Mouse (Mus musculus) common myeloid progenitor, adult 5-6 weeks (primary cell): ENCODE results near the gene Srf. TPM values are rescaled to one million over a fixed set of nuclear protein-coding genes. Genes with fewer than 3 reads are reported as not detected.

Experiments
- ATAC-seq: replicated peaks from 2 replicates; pipeline ENCODE4 v1.8.0; 2016; ENCODE audit warnings: low read depth, mild to moderate bottlenecking, moderate TSS enrichment, inconsistent platforms; ENCODE audit not compliant: poor library complexity, severe bottlenecking
- total RNA-seq: library from RNA; stranded (forward); fragments of 200-1000, 187-1606 nt; gene quantifications from 2 replicates; pipeline ENCODE4 v1.2.3, GENCODE M21; 2017

Gene Srf
- total RNA-seq, 1 experiment from 2014 or later = 35.4 TPM

DNA sequence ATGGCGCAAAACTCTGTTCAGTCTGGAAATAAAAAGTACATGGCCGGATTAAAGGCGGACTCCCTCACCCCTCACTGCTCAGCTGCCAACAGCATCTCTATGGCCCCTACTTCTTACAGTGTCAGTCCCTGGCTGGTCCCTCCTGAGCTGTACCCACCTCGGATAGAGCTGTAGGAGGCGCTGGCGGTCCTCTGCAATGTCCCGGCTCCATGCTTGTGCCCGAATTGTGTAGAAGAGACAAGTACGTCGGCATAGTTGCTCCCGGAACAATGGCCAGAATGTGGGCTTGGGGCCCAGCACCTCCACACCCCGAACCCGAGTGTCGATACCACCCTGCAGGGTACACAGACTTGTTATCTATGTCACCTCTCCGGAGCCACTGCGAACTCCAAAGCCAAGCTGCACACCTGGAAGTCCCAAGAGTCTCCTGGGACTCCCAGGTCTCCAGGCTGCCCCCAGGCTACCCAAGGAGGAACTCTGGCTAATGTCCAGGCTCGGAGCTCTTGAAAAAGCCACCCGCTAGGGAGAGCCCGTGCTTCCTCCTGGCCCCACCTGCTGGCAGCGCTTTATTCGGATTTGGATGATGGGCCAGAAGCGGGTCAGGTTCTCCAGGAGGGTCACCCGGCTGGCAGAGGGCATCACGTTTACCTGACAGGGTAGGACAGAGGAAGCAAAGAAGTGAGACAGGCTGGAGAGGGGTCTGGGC is 33.9 kb downstream of the Srf start:
- no peak for ATAC-seq

DNA sequence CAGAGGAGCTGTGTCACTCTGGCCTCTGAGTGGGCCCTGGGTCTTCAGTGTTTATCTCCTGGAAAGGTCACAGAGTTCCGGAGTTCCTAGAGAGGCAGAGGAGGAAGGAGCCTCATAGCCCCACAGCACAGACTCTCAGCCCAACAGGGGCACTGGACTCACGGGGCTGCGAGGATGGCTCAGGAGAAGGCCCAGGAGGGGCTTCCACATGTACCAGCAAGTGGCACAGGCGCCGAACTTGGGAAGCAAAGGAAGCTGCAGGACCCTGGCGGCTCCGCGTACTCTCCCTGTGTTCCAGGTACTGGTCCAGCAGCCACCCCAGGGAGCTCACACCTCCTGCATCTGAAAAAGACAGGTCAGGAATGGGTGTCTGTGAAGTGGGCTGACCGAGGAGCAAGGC is 34.8 kb downstream of the Srf start:
- no peak for ATAC-seq

DNA sequence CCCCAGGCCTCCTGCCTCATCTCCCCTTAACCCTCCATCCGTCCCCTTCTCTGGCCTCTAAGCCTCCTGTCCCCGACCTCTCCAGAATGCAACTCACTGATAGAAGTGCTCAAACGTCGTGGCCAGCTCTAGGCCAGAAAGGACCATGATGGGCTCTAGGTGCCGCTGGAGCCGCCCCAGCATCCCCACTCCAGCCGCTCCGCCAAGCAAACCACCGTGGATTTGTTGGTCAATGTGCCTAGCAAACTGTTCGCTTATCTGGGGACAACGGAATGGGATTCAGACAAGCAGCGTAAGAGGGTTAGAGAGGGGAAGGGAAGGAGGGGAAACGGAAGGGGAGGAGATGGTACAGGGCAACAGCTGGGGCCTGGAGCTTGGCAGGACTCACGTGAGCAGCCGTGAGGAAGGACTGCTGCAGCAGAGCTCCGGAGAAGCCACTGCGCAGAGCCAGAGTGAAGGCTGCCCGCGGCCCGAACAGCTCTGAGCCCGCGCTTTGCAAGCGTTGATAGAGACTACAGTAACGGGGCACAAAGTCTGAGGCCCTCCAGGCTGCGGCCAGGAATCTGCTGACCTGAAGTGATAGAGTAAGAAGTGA is 35.5 kb downstream of the Srf start:
- peak; percentile 79 for ATAC-seq

DNA sequence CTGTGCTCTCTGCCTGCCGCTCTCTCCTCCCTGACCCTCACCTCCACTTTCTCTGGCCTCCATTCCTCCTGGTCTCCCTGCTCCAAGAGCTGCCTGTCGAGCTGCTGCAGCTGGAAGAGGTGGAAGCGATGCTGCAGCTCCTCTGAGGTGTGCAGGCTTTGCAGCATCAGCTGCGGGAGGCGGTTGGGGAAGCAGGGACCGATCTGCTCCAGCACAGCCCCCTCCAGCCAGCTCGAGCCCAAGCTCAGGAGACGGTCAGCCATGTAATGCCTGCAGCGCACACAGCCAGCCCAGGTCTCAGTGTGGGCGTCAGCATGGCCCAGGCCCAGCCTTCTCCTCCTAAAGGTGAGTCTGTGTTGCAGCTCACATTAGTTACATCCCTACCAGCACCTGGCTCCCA is 36.0 kb downstream of the Srf start:
- ATAC-seq = no peak

DNA sequence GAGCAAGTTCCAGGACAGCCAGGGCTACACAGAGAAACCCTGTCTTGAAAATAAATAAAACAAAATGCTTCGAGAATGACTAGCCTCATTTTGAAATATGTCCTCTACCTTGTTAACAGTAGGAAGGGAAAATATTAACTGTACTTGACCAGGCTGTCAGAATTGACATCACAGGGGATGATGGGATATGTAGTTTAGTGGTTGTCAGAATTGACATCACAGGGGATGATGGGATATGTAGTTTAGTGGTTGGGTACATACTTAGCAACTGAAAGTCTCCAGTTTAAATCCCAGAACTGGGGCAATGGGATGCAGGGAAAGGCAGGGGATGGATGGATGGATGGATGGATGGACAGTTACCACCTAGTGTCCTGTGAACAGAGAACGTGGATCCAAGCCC is 42.6 kb downstream of the Srf start:
- ATAC-seq = 0 out of 2 replicates have a peak, but pooled peaks have one; percentile 25

DNA sequence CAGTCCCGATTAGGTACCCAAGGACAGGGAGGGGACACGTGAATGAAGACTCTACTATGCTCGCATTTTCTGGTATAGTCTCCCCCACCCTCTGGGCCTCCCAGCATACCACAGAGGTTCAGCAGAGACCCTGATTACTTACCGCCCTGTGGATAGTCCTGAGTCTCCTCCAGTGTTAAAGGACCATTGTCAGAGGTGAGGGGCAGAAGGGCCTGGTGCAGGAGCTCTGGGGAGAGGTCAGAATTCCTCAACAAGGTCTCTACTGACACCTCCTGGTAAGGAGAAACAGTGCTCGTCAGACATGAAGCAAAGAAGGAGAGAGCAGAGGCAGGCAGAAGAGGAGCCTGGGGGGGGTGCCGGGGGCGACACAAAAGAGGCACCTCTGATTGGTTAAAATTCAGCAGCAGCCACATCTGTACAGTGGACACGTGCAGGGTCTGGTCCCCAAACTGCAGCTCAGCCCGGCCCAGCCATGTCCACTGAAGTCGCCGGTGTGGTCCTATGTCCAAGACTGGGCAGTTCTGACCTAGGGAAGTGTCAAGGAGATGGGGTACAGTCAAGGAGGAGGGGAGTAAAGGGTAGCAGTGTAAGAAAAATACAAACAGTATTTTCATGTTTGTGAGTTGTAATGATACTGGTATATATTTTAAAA is 44.8 kb downstream of the Srf start:
- peak; percentile 60; the same call in 1 of the 2 replicates for ATAC-seq

DNA sequence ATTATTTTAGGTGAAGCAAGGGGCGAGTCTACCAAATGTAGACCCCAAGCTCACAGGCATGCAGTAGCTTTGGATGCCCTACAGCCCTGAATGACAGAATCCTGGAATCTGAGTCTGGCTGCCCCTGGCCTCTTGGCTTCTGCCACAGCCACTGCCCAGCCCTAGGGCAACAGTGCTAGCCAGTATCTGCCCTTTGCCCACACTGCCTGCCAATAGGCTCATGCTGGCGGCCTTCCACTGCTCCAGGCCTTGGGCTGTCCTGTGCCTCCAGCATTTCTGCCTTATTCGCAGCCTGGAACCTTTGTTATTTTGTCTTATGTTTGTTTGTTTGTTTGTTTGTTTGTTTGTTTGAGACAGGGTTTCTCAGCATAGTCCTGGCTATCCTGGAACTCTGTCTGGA is 50.4 kb downstream of the Srf start:
- ATAC-seq = no peak

DNA sequence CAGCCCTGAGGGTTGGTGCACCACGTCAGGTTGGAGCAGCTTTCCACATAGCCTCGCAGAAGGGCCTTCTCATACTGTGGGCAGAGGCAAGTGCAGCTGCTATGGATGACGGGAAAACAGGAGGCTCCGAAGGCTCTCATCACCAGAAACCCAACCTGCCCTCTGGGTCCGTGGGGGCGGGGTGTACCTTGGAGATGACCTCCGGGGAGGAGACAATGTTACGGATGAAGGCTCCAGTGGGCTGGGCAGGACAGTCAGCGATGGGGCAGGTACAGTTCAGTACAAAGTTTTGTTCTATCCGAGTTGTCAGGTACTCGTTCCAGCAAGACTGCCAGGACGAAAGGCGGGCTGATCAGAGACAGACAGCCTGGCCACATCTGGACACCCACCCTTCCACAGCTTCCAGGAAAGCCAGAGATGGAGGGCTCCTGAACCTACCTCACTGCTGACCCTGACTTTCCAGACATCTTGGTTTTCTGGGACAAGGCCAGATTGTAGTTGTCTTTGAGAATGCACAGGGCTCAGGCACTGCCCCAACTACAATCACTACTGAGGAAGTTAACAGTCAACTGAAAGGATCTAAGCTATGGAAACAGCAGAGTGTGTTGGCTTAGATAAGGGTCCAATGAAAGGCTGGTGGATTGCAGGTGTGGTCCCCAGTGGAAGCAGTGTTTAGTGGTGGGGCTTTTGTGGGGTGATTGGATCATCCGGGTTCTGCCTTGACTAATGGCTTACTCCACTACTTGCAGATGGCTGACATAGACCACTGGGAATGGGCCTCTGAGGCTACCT is 51.9 kb downstream of the Srf start:
- no peak for ATAC-seq

DNA sequence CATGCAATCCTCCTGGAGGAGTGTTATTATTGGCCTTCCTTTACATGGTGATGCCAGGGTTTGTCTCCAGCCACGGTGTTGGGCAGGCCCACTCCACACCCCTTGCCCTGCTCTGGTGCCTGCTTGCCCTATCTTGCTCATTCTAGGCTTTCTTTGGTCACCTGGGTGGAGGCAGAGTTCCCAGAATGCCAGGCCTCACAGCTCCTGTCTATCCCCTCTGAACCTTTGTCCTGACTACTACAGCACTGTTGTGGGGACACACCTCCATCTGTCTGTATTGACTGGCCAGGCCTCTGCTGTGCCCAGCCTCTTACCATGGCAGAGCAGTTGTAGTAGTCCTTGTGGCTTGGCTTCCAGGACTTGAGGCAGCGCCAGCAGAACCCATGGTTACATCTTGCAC is 53.2 kb downstream of the Srf start:
- no peak for ATAC-seq

Other genes with a start within 250 kb of the Srf start
- gene Abcc10, start 227.8 kb downstream of the Srf start, total RNA-seq = 0.63 and 5.3 TPM in 2 replicates
- 19.5 and 55.4 TPM in 2 replicates for gene Zfp318, start 172.4 kb downstream of the Srf start, total RNA-seq
- not detected in 2 replicates for gene Crip3, start 127.2 kb downstream of the Srf start, total RNA-seq
- gene Slc22a7, start 117.7 kb downstream of the Srf start, total RNA-seq = not detected in 2 replicates
- not detected in 2 replicates for gene Ttbk1, start 68.5 kb downstream of the Srf start, total RNA-seq
- 13.3 and 14.5 TPM in 2 replicates for gene Dnph1, start 59.5 kb downstream of the Srf start, total RNA-seq
- 17.3 and 21.2 TPM in 2 replicates for gene Cul9, start 9.8 kb downstream of the Srf start, total RNA-seq
- gene Ptk7, start 73.3 kb upstream of the Srf start, total RNA-seq = 5.7 and 6.7 TPM in 2 replicates
- gene Klc4, start 89.8 kb upstream of the Srf start, total RNA-seq = 6.1 and 6.9 TPM in 2 replicates
- gene Mrpl2, start 90.1 kb upstream of the Srf start, total RNA-seq = 102 and 113 TPM in 2 replicates
- 13.8 and 22.7 TPM in 2 replicates for gene Cul7, start 94.2 kb upstream of the Srf start, total RNA-seq
- gene Rrp36, start 118.2 kb upstream of the Srf start, total RNA-seq = 46.2 and 51.9 TPM in 2 replicates
- 63.6 and 86.9 TPM in 2 replicates for gene Mea1, start 122.6 kb upstream of the Srf start, total RNA-seq
- 29.1 and 37.0 TPM in 2 replicates for gene Klhdc3, start 124.7 kb upstream of the Srf start, total RNA-seq
- gene Ppp2r5d, start 148.9 kb upstream of the Srf start, total RNA-seq = 41.7 and 45.4 TPM in 2 replicates
- 10.3 and 17.7 TPM in 2 replicates for gene Pex6, start 155.3 kb upstream of the Srf start, total RNA-seq
- not detected in 2 replicates for gene Gnmt, start 173.0 kb upstream of the Srf start, total RNA-seq
- gene Cnpy3, start 196.0 kb upstream of the Srf start, total RNA-seq = 76.0 and 76.7 TPM in 2 replicates
- gene Ptcra, start 207.5 kb upstream of the Srf start, total RNA-seq = not detected in 2 replicates
- gene 2310039H08Rik, start 216.5 kb upstream of the Srf start, total RNA-seq = 15.3 and 16.2 TPM in 2 replicates
- gene Rpl7l1, start 226.5 kb upstream of the Srf start, total RNA-seq = 129 and 146 TPM in 2 replicates